Mouse (Mus musculus) forebrain, embryonic 14.5 days (tissue): ENCODE measurements around the gene Mbnl2. TPM values are rescaled to one million over a fixed set of nuclear protein-coding genes. Genes with fewer than 3 reads are reported as not detected.

Source experiments
- ATAC-seq: fragments of 200-750 bp; cut with Nextera tagmentation; 2 replicates; pipeline ENCODE4 v1.8.0; 2017; ENCODE audit warnings: mild to moderate bottlenecking, moderate library complexity
- DNase-seq: peaks from one replicate; pipeline ENCODE4 v3.0.0-alpha.2; 2015; ENCODE audit warnings: low spot score
- H3K27ac ChIP-seq: fragments of 300-500 bp; sonication (generic); 2 replicates; pipeline ENCODE4 v1.5.1; 2014; ENCODE audit warnings: low read depth, mild to moderate bottlenecking, control low read depth, low read length, moderate library complexity
- H3K27me3 ChIP-seq: fragments of 300-500 bp; sonication (generic); replicated peaks from 2 replicates; pipeline ENCODE4 v1.6.1; 2014; ENCODE audit warnings: low read length, control low read depth, mixed read lengths; ENCODE audit not compliant: control insufficient read depth, insufficient read depth
- H3K36me3 ChIP-seq: fragments of 300-500 bp; sonication (generic); 2 replicates; pipeline ENCODE4 v1.6.1; 2014; ENCODE audit warnings: low read length, control low read depth; ENCODE audit not compliant: control insufficient read depth, insufficient read depth
- H3K4me1 ChIP-seq: fragments of 300-500 bp; sonication (generic); 2 replicates; pipeline ENCODE4 v1.6.1; 2014; ENCODE audit warnings: antibody characterized with exemption, low read length, control low read depth; ENCODE audit not compliant: control insufficient read depth, insufficient read depth
- H3K4me2 ChIP-seq: fragments of 300-500 bp; sonication (generic); 2 replicates; pipeline ENCODE4 v1.6.1; 2014; ENCODE audit warnings: mild to moderate bottlenecking, control low read depth, low read length
- H3K4me3 ChIP-seq: fragments of 300-500 bp; sonication (generic); 2 replicates; pipeline ENCODE4 v1.5.1; 2014; ENCODE audit warnings: low read depth, low read length, control low read depth
- H3K9ac ChIP-seq: fragments of 300-500 bp; sonication (generic); 2 replicates; pipeline ENCODE4 v1.6.1; 2014; ENCODE audit warnings: mild to moderate bottlenecking, low read length, control low read depth, moderate library complexity
- H3K9me3 ChIP-seq: fragments of 300-500 bp; sonication (generic); replicated peaks from 2 replicates; pipeline ENCODE4 v1.6.1; 2016; ENCODE audit warnings: low read length, control low read depth, mixed read lengths; ENCODE audit not compliant: control insufficient read depth
- WGBS: fragments of 180-500 bp; shearing (Covaris S2); extraction: QIAGEN DNeasy Blood & Tissue Kit; methylation state at CpG from one replicate; pipeline ENCODE4 v1.1.7; 2014; 5-methylcytosine and 5-hydroxymethylcytosine counted together
- polyA plus RNA-seq: library from polyadenylated mRNA; unstranded; fragments of >200 nt; fragmentation: Nextera tagmentation; extraction: Ambion mirVana; gene quantifications from 2 replicates; pipeline ENCODE4 v1.2.1, GENCODE M21; 2014

Gene Mbnl2
- polyA plus RNA-seq, 1 experiment from 2014 or later = 21.6 TPM

- ATAC-seq (no peak), DNase-seq (no peak)
- no peak overlapping the region for H3K9ac ChIP-seq
- H3K4me2 ChIP-seq = no peak overlapping the region
- H3K27ac ChIP-seq = no peak overlapping the region
- H3K9me3 ChIP-seq = no peaks in the 10 kb centered on the region
- H3K36me3 ChIP-seq = no peaks in the 10 kb centered on the region
- H3K27me3 ChIP-seq = no peaks in the 10 kb centered on the region
- no peaks in the 10 kb centered on the region for H3K4me1 ChIP-seq
- WGBS = 81% methylated on average over 11 of the region's 11 CpGs
- no peak overlapping the region for H3K4me3 ChIP-seq
These were observed 97.9 kb downstream of the Mbnl2 start for GRCm38 (mm10) chr14:120373026-120374024.

DNA sequence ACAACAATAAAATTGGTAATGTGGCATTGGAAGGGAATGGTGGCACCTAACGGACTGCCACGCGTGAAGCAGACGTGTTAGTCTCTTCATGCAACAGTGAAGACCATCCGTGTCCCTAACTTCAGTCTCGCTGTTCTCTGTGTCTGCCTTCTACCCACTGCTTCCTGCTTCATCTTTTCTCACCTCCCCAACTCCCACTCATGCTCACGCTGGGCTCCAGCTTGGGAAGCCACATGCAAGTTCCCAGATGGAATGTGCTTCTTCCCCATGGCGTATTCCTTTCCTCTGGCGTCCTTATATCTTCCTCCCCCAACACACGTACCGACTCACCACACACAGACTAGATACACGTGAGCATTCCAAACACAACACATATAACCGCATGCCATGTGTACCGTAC is 99.3 kb downstream of the Mbnl2 start:
- no peak for ATAC-seq
- H3K36me3 ChIP-seq = no peaks in the 10 kb centered on the region
- no peak overlapping the region for H3K27ac ChIP-seq
- H3K4me1 ChIP-seq = no peaks in the 10 kb centered on the region
- no peaks in the 10 kb centered on the region for H3K27me3 ChIP-seq
- 96% methylated on average over 14 of the region's 14 CpGs for WGBS
- H3K4me2 ChIP-seq = no peak overlapping the region
- no peak overlapping the region for H3K9ac ChIP-seq
- DNase-seq = no peak
- H3K9me3 ChIP-seq = no peaks in the 10 kb centered on the region
- no peak overlapping the region for H3K4me3 ChIP-seq

DNA sequence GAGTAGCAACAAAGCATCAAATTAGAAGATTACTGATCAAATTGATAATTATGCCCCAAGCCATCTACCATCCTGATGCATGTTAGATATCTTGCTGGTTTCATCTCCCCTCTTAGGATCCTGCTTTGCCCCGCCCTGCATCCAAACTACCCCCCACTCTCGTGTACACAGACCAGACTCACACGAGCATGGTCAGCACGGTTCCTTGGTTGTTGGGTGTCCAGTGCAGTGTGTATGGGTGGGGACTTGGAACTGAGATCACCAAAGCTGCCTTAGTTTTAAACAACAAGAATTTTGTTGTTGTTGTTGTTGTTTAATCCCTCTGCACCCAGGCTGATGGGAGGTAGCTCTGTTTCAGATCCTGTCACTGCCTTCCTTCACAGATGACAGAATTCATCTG is 101.7 kb downstream of the Mbnl2 start:
- 91% methylated on average over 4 of the region's 4 CpGs for WGBS
- H3K9ac ChIP-seq = no peak overlapping the region
- DNase-seq (no peak), ATAC-seq (no peak)
- no peak overlapping the region for H3K4me2 ChIP-seq
- H3K4me3 ChIP-seq = no peak overlapping the region
- H3K4me1 ChIP-seq = no peaks in the 10 kb centered on the region
- no peaks in the 10 kb centered on the region; the same call in 1 of the 2 replicates for H3K36me3 ChIP-seq
- no peaks in the 10 kb centered on the region for H3K27me3 ChIP-seq
- H3K27ac ChIP-seq = no peak overlapping the region
- H3K9me3 ChIP-seq = no peaks in the 10 kb centered on the region

GRCm38 (mm10) chr14:120378002-120378401 is 102.5 kb downstream of the Mbnl2 start:
- Histone ChIP-seq H3K4me2 (no peak overlapping the region), H3K27ac (no peak overlapping the region), H3K27me3 (no peaks in the 10 kb centered on the region), H3K9ac (no peak overlapping the region), H3K36me3 (no peaks in the 10 kb centered on the region; the same call in 1 of the 2 replicates), H3K4me3 (no peak overlapping the region), H3K4me1 (no peaks in the 10 kb centered on the region), H3K9me3 (no peaks in the 10 kb centered on the region)
- no peak for DNase-seq
- 87% methylated on average over 8 of the region's 8 CpGs for WGBS
- no peak for ATAC-seq

DNA sequence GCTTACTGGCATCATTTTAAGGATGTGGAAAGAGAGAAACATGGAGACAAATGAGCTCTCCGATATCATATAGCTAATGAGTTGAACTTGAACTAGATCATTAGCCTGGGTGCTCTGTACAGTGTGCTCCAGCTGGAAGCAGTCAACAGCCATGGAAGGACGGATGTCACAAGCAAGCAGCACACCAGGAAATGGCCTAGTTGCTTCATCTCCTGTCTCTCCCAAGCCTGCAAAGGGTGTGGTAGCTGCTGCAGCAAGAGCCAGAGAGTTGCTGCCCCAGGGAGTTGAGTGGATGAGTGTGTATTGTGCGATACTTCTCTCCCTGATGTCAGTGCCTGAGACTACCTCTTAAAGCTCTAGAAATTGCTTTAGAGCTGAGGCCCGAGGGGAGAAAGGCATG is 104.2 kb downstream of the Mbnl2 start:
- Histone ChIP-seq H3K4me3 (no peak overlapping the region), H3K9ac (no peak overlapping the region), H3K27me3 (no peaks in the 10 kb centered on the region), H3K4me1 (no peaks in the 10 kb centered on the region), H3K27ac (no peak overlapping the region), H3K4me2 (no peak overlapping the region), H3K9me3 (no peaks in the 10 kb centered on the region), H3K36me3 (no peaks in the 10 kb centered on the region; the same call in 1 of the 2 replicates)
- WGBS = 85% methylated on average over 4 of the region's 4 CpGs
- DNase-seq (no peak), ATAC-seq (no peak)

DNA sequence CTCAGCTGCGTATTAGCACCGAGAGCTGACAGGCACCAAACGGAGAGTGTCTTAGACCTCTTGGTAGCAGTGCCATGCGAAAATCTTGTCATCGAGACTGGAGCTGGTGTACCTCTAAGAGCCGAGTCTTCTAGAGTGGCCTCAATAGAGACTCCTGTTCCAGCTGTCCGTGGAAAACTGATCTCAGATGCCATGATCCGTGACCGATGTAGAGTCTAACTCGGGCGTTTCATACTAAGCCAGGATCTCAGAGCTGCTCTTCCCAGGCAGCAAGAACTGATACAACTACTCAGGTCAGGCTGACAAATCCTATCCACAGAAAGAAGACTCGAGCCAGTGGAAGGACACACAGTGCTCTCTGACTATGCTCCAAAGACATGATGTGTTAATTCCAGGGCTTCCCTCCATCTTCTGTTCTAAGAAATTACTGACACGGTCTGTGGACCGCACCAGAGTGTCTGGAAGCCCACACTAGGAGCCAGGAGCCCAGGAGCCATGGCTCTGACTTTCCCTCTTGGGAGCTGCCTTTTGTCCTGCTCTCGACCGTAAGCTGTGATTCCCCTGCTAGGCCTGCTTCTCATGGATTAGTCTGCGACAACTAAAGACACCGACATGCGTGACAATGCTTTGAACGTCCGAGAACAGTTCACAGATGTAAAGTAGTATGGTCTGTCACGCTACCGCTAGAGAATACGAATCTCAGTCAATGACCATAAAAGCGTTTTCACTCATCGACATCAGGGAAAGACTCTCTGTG is 106.1 kb downstream of the Mbnl2 start:
- H3K27ac ChIP-seq = no peak overlapping the region
- no peak for ATAC-seq
- no peak overlapping the region for H3K9ac ChIP-seq
- no peaks in the 10 kb centered on the region for H3K27me3 ChIP-seq
- WGBS = 94% methylated on average over 26 of the region's 26 CpGs
- DNase-seq = no peak
- H3K4me2 ChIP-seq = no peak overlapping the region
- no peak overlapping the region for H3K4me3 ChIP-seq
- no peaks in the 10 kb centered on the region for H3K4me1 ChIP-seq
- no peaks in the 10 kb centered on the region for H3K9me3 ChIP-seq
- H3K36me3 ChIP-seq = no peaks in the 10 kb centered on the region; the same call in 1 of the 2 replicates

- 90% methylated on average over 5 of the region's 5 CpGs for WGBS
These were observed 106.7 kb downstream of the Mbnl2 start for GRCm38 (mm10) chr14:120382179-120382578.

GRCm38 (mm10) chr14:120383186-120383851 is 107.8 kb downstream of the Mbnl2 start:
- H3K27me3 ChIP-seq = no peaks in the 10 kb centered on the region
- no peaks in the 10 kb centered on the region; the same call in 1 of the 2 replicates for H3K36me3 ChIP-seq
- DNase-seq (no peak), ATAC-seq (no peak)
- no peak overlapping the region for H3K9ac ChIP-seq
- 72% methylated on average over 11 of the region's 11 CpGs for WGBS
- no peaks in the 10 kb centered on the region for H3K4me1 ChIP-seq
- H3K4me3 ChIP-seq = no peak overlapping the region
- no peak overlapping the region for H3K4me2 ChIP-seq
- H3K9me3 ChIP-seq = no peaks in the 10 kb centered on the region
- no peak overlapping the region for H3K27ac ChIP-seq

More at GRCm38 (mm10) chr14:120382179-120382578, 106.7 kb downstream of the Mbnl2 start:
- H3K4me1 ChIP-seq = no peaks in the 10 kb centered on the region
- no peak overlapping the region for H3K4me3 ChIP-seq
- no peak overlapping the region for H3K9ac ChIP-seq
- no peaks in the 10 kb centered on the region for H3K27me3 ChIP-seq
- ATAC-seq (no peak), DNase-seq (no peak)
- no peaks in the 10 kb centered on the region; the same call in 1 of the 2 replicates for H3K36me3 ChIP-seq
- no peak overlapping the region for H3K27ac ChIP-seq
- H3K9me3 ChIP-seq = no peaks in the 10 kb centered on the region
- no peak overlapping the region for H3K4me2 ChIP-seq
